Mouse (Mus musculus): ENCODE results near the gene Ccnf. TPM values are rescaled to one million over a fixed set of nuclear protein-coding genes. Genes with fewer than 3 reads are reported as not detected.

The Ccnf gene
- total and polyA plus RNA-seq, 2 experiments from 2014 or later = 5.0 to 6.2 TPM

DNA sequence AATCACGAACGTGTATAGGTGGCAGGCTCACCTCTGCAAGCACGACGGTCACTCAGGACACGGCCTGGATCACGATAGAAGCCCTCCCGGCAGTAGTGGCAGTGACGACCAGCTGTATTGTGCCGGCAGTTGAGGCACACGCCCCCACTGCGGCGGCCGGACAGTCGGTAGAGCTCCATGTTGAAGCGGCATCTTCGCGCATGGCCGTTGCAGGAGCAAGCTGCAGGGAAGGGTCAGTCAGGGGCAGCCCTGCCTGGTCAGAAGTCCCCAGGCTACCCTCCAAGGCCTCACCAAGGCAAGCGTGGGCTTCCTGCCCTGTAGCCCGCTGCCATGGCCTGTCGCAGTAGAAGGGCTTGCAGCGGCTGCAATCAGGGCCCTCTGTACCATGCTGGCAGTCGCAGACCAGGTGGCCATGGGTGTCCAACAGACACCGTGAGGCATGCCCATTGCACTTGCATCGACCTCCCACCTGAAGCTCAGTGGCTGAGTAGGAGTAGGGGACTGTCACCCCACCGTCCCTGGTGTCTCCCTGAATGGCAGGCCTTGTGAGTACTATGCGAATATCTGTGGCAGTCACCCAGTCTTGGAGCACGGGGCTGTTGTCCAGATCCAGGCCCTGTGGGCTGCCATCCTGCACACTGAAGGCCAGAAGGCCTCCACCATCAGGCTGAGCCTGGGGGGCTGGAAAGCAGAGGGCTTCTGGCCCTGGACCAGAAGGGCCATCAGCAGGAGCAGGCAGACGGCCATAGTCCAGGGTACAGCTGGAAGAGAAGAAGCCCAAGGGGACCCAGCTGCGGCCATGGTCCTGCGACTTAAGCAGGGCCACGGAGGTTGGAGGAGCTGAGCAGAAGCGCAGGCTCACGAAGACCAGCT lies 43.3 kb downstream of the Ccnf start:
- 59% methylated on average over 34 of the region's 34 CpGs for WGBS
- Histone ChIP-seq H3K27ac (ENCODE audit: low read depth, low read length) (peak overlapping the region; percentile 40), H3K4me1 (ENCODE audit: insufficient read depth, low read length) (peaks cover 60% of the 10 kb centered on the region), H3K27me3 (ENCODE audit: insufficient read depth, low read length) (no peaks in the 10 kb centered on the region), H3K9me3 (ENCODE audit: low read length) (no peaks in the 10 kb centered on the region), H3K4me2 (ENCODE audit: low read depth, low read length, poor library complexity, severe bottlenecking) (peak overlapping the region; percentile 79), H3K4me3 (ENCODE audit: low read depth, low read length) (peak overlapping the region; percentile 38), H3K36me3 (ENCODE audit: insufficient read depth, low read length) (no peaks in the 10 kb centered on the region), H3K9ac (replicated peaks; ENCODE audit: low read length, poor library complexity, severe bottlenecking) (peak overlapping the region; percentile 72)
- no peak for TF ChIP-seq CTCF (IDR thresholded peaks at IDR 0.05)
- ATAC-seq (ENCODE audit: low FRiP score) (no peak), DNase-seq (ENCODE audit: low spot score) (peak; percentile 48)

GRCm38 (mm10) chr17:24206451-24207351 lies 44.6 kb downstream of the Ccnf start:
- no peaks in the 10 kb centered on the region for H3K27me3 ChIP-seq (ENCODE audit: insufficient read depth, low read length)
- DNase-seq (ENCODE audit: low spot score) = peak; percentile 77
- peak; percentile 56 for TF ChIP-seq CTCF (IDR thresholded peaks at IDR 0.05)
- WGBS = 5% methylated on average over 61 of the region's 62 CpGs
- no peaks in the 10 kb centered on the region for H3K9me3 ChIP-seq (ENCODE audit: low read length)
- peak overlapping the region; percentile 79 for H3K4me2 ChIP-seq (ENCODE audit: low read depth, low read length, poor library complexity, severe bottlenecking)
- peak; percentile 7; the same call in 1 of the 2 replicates for ATAC-seq (ENCODE audit: low FRiP score)
- H3K27ac ChIP-seq (ENCODE audit: low read depth, low read length) = peak overlapping the region; percentile 67
- peak overlapping the region; percentile 83 for H3K9ac ChIP-seq (replicated peaks; ENCODE audit: low read length, poor library complexity, severe bottlenecking)
- 0 out of 2 replicates have a peak, but pooled peaks cover under 1% of the 10 kb centered on the region for H3K36me3 ChIP-seq (ENCODE audit: insufficient read depth, low read length)
- H3K4me3 ChIP-seq (ENCODE audit: low read depth, low read length) = peak overlapping the region; percentile 69
- peaks cover 65% of the 10 kb centered on the region for H3K4me1 ChIP-seq (ENCODE audit: insufficient read depth, low read length)

GRCm38 (mm10) chr17:24205908-24206361 lies 45.3 kb downstream of the Ccnf start:
- Histone ChIP-seq H3K4me2 (ENCODE audit: low read depth, low read length, poor library complexity, severe bottlenecking) (peak overlapping the region; percentile 79), H3K36me3 (ENCODE audit: insufficient read depth, low read length) (0 out of 2 replicates have a peak, but pooled peaks cover 3% of the 10 kb centered on the region), H3K9ac (replicated peaks; ENCODE audit: low read length, poor library complexity, severe bottlenecking) (peak overlapping the region; percentile 83), H3K27me3 (ENCODE audit: insufficient read depth, low read length) (no peaks in the 10 kb centered on the region), H3K9me3 (ENCODE audit: low read length) (no peaks in the 10 kb centered on the region), H3K4me3 (ENCODE audit: low read depth, low read length) (peak overlapping the region; percentile 69), H3K4me1 (ENCODE audit: insufficient read depth, low read length) (peaks cover 60% of the 10 kb centered on the region), H3K27ac (ENCODE audit: low read depth, low read length) (peak overlapping the region; percentile 66)
- peak; percentile 10; the same call in 1 of the 2 replicates for ATAC-seq (ENCODE audit: low FRiP score)
- peak; percentile 38 for DNase-seq (ENCODE audit: low spot score)
- TF ChIP-seq CTCF (IDR thresholded peaks at IDR 0.05) = no peak
- WGBS = 4% methylated on average over 15 of the region's 15 CpGs

DNA sequence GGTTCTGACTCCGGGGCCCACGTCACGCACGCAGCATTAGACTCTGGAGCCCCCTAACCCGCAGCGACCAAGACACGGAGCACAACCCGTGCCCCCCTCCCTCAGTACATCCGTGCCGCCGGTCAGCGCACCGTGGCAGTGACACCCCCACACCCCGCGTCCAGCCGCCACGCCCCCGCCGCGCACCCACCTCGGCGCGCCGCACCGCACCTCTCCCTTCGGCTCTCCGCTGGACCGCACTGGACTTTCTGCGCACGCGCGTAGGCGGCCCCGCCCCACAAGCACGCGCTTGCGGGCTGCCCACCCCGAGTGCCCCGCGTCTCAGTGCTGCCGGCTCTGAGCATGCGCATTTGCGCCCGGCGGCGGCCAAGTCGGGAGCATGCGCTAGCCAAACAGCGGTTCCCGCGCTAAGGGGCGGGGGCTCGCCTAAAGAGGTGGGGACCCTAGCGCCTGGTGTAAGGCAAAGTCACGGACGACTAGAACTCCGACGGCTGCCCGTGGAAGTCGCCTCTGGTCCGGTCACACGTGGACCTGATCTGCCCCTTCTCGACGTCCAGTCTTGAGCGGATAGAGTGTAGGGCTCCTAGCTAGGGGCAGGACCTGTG lies 45.9 kb downstream of the Ccnf start, which contains the start of gene Tbc1d24:
Tbc1d24 (minus strand) TSS at position 279 of the 605 bp plus-strand sequence.
- H3K4me2 ChIP-seq (ENCODE audit: low read depth, low read length, poor library complexity, severe bottlenecking) = peak within 1 kb of the TSS; percentile 79
- TF ChIP-seq CTCF (IDR thresholded peaks at IDR 0.05) = no peak
- no peaks in the 10 kb centered on the region for H3K27me3 ChIP-seq (ENCODE audit: insufficient read depth, low read length)
- H3K9ac ChIP-seq (replicated peaks; ENCODE audit: low read length, poor library complexity, severe bottlenecking) = peak within 1 kb of the TSS; percentile 83
- ATAC-seq (ENCODE audit: low FRiP score) (peak; percentile 77), DNase-seq (ENCODE audit: low spot score) (peak; percentile 95)
- peak within 1 kb of the TSS; percentile 69 for H3K4me3 ChIP-seq (ENCODE audit: low read depth, low read length)
- peaks cover 56% of the 10 kb centered on the region for H3K4me1 ChIP-seq (ENCODE audit: insufficient read depth, low read length)
- no peaks in the 10 kb centered on the region for H3K9me3 ChIP-seq (ENCODE audit: low read length)
- 0 out of 2 replicates have a peak, but pooled peaks cover 3% of the 10 kb centered on the region for H3K36me3 ChIP-seq (ENCODE audit: insufficient read depth, low read length)
- WGBS = under 1% methylated on average over 50 of the region's 65 CpGs
- peak within 1 kb of the TSS; percentile 77 for H3K27ac ChIP-seq (ENCODE audit: low read depth, low read length)

DNA sequence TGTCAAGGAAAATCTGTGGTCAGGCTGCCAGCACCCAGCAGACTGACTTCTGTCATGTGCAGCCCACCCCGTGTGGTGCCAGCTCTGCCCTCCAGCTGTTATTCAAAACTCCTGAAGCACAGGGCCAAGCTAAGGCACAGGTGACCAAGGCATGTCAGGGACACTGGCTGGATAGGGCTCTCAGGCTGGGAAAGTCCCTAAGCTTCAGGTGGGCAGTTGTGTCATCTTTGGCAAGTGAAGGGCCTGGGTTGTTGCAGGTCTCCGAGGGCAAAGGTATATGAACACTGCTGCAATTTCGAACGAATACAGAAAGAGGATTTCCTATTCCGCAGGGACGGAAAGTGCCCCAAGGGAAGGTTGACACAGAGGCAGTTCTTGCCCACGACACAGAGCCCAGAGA lies 46.4 kb downstream of the Ccnf start:
- Histone ChIP-seq H3K27ac (ENCODE audit: low read depth, low read length) (peak overlapping the region; percentile 77), H3K4me2 (ENCODE audit: low read depth, low read length, poor library complexity, severe bottlenecking) (peak overlapping the region; percentile 79), H3K4me3 (ENCODE audit: low read depth, low read length) (peak overlapping the region; percentile 69), H3K4me1 (ENCODE audit: insufficient read depth, low read length) (peaks cover 59% of the 10 kb centered on the region), H3K9ac (replicated peaks; ENCODE audit: low read length, poor library complexity, severe bottlenecking) (peak overlapping the region; percentile 83), H3K9me3 (ENCODE audit: low read length) (no peaks in the 10 kb centered on the region), H3K36me3 (ENCODE audit: insufficient read depth, low read length) (0 out of 2 replicates have a peak, but pooled peaks cover 3% of the 10 kb centered on the region), H3K27me3 (ENCODE audit: insufficient read depth, low read length) (no peaks in the 10 kb centered on the region)
- no peak for ATAC-seq (ENCODE audit: low FRiP score)
- no peak for TF ChIP-seq CTCF (IDR thresholded peaks at IDR 0.05)
- WGBS = 3% methylated on average over 7 of the region's 7 CpGs
- DNase-seq (ENCODE audit: low spot score) = no peak

Data from midbrain, postnatal 0 days (tissue).